Comparison of ENCODE assay signal across 14 mouse cellular contexts in genomic region chr9:54469339-54469738, GRCm38 (mm10).
"Had no signal": no experiment of that assay in that cellular context is flagged by ENCODE, and none has a peak within 500 bp of the region (broad histone marks: within the 10 kb centered on the region; RNA-seq: fewer than 3 reads in every experiment).

No protein-coding gene starts in this region.

- H3K4me1 ChIP-seq: limb, embryonic 12.5 days; midbrain, embryonic 12.5 days had no signal

- H3K27ac ChIP-seq: kidney, postnatal 0 days; limb, embryonic 12.5 days; midbrain, embryonic 12.5 days had no signal

- H3K9ac ChIP-seq: limb, embryonic 12.5 days; midbrain, embryonic 12.5 days had no signal

- H3K4me2 ChIP-seq: limb, embryonic 12.5 days; midbrain, embryonic 12.5 days had no signal

- DNase-seq: kidney, adult 11 months; kidney, adult 9 months; kidney, postnatal 36 days; layer of hippocampus, adult 9-11 months; lung, postnatal 10 days; right cerebral cortex, adult 18-20 months; right cerebral cortex, postnatal 25 days; thymus, postnatal 36 days had no signal

- H3K4me3 ChIP-seq: limb, embryonic 12.5 days; megakaryocyte, embryonic 14.5 days; midbrain, embryonic 12.5 days had no signal

- H3K36me3 ChIP-seq: limb, embryonic 12.5 days; midbrain, embryonic 12.5 days had no signal

- ATAC-seq: inflammation-experienced regulatory T-cells, adult 6 months; midbrain, embryonic 16.5 days had no signal

- H3K27me3 ChIP-seq: limb, embryonic 12.5 days; megakaryocyte, embryonic 14.5 days; midbrain, embryonic 12.5 days had no signal

- H3K9me3 ChIP-seq: limb, embryonic 12.5 days; megakaryocyte, embryonic 14.5 days; midbrain, embryonic 12.5 days had no signal
